Mouse (Mus musculus) frontal cortex, adult 2 months (tissue): ENCODE data around the gene Ace3. TPM values are rescaled to one million over a fixed set of nuclear protein-coding genes. Genes with fewer than 3 reads are reported as not detected.
A peak's percentile ranks its signal among the peaks of the same experiment; 100 is the strongest.

Experiments
- DNase-seq, 2 experiments: peaks; one replicate each; pipeline ENCODE4 v3.0.0; 2022; ENCODE audit warnings: low spot score in 1 of 2; ENCODE audit errors: extremely low spot score in 1 of 2
- polyA plus RNA-seq: library from polyadenylated mRNA; depleted of rRNA; stranded (reverse); fragments of >200 nt; gene quantifications from 2 replicates; pipeline ENCODE4 v1.2.3, GENCODE M21; 2012; rRNA removed

Ace3 gene
- polyA plus RNA-seq, 1 experiment, result not detected

- DNase-seq, result peak; percentile 97 to 100
These were observed 42.3 kb downstream of the Ace3 start, which contains the start of gene Dcaf7 for GRCm38 (mm10) chr11:106036548-106037417. Gene Dcaf7 (plus strand): TSS chr11:106036872.

- peak; percentile 69 to 77 for DNase-seq
These were observed 42.9 kb downstream of the Ace3 start for GRCm38 (mm10) chr11:106037418-106037751.

GRCm38 (mm10) chr11:106044349-106044748 lies 49.9 kb downstream of the Ace3 start:
- no peak for DNase-seq

GRCm38 (mm10) chr11:106045256-106045655 lies 50.8 kb downstream of the Ace3 start:
- no peak for DNase-seq

GRCm38 (mm10) chr11:106045780-106046179 lies 51.3 kb downstream of the Ace3 start:
- no peak for DNase-seq

GRCm38 (mm10) chr11:106046584-106046983 lies 52.1 kb downstream of the Ace3 start:
- no peak for DNase-seq

GRCm38 (mm10) chr11:106053921-106054320 lies 59.4 kb downstream of the Ace3 start:
- DNase-seq, result no peak

GRCm38 (mm10) chr11:106054600-106054999 lies 60.1 kb downstream of the Ace3 start:
- DNase-seq, result no peak

Other genes with a start within 250 kb of the Ace3 start
- gene Cyb561, start 41.3 kb upstream of the Ace3 start, polyA plus RNA-seq, result 53.8 and 60.8 TPM in 2 replicates
- 6.3 and 8.5 TPM in 2 replicates for gene Ace, start 26.7 kb upstream of the Ace3 start, polyA plus RNA-seq
- 4.5 and 4.6 TPM in 2 replicates for gene Kcnh6, start 13.4 kb downstream of the Ace3 start, polyA plus RNA-seq
- 127 and 132 TPM in 2 replicates for gene Dcaf7, start 42.2 kb downstream of the Ace3 start, polyA plus RNA-seq
- 13.2 and 14.6 TPM in 2 replicates for gene Taco1, start 71.4 kb downstream of the Ace3 start, polyA plus RNA-seq
- gene Map3k3, start 89.9 kb downstream of the Ace3 start, polyA plus RNA-seq, result 30.0 and 32.2 TPM in 2 replicates
- gene Gm10840, start 166.2 kb downstream of the Ace3 start, polyA plus RNA-seq, result not detected in 2 replicates
- gene Limd2, start 166.2 kb downstream of the Ace3 start, polyA plus RNA-seq, result 154 and 168 TPM in 2 replicates
- 78.7 and 79.8 TPM in 2 replicates for gene Strada, start 207.5 kb downstream of the Ace3 start, polyA plus RNA-seq
- 73.6 and 86.2 TPM in 2 replicates for gene Ccdc47, start 221.7 kb downstream of the Ace3 start, polyA plus RNA-seq
- gene Ddx42, start 222.3 kb downstream of the Ace3 start, polyA plus RNA-seq, result 44.5 and 49.9 TPM in 2 replicates